Mouse (Mus musculus) macrophage (primary cell): Measurements from ENCODE around the gene Sgpl1. TPM values are rescaled to one million over a fixed set of nuclear protein-coding genes. Genes with fewer than 3 reads are reported as not detected.
A peak's percentile ranks its signal among the peaks of the same experiment; 100 is the strongest.

ENCODE experiments used
- H3K27ac ChIP-seq: fragments of 350-480 bp; formaldehyde crosslinking; 2 replicates; pipeline ENCODE4 v1.9.0; 2021
- H3K36me3 ChIP-seq: fragments of 350-480 bp; formaldehyde crosslinking; 2 replicates; pipeline ENCODE4 v1.9.0; 2021; ENCODE audit errors: inconsistent target
- H3K4me3 ChIP-seq: fragments of 350-480 bp; formaldehyde crosslinking; 2 replicates; pipeline ENCODE4 v1.9.0; 2021; ENCODE audit errors: inconsistent target
- H3K79me2 ChIP-seq: fragments of 350-480 bp; formaldehyde crosslinking; 2 replicates; pipeline ENCODE4 v1.9.0; 2021; ENCODE audit errors: inconsistent target
- WGBS: methylation state at CpG from one replicate; pipeline ENCODE4 v1.1.7; 2026; ENCODE audit warnings: inconsistent platforms; ENCODE audit not compliant: missing documents; 5-methylcytosine and 5-hydroxymethylcytosine counted together
- polyA plus RNA-seq: library from polyadenylated mRNA; stranded (reverse); fragments of 250-400 nt; gene quantifications from 3 replicates; pipeline ENCODE4 v1.2.4, GENCODE M21; 2018; ENCODE audit warnings: inconsistent platforms
- total RNA-seq, 78 experiments: library from RNA; depleted of rRNA; stranded (reverse); fragments of 250-400 nt; gene quantifications; 1 replicate in 9 of 78; 2 replicates in 24 of 78; 3 replicates in 43 of 78; 4 replicates in 2 of 78; pipeline ENCODE4 v1.2.4; 2018; ENCODE audit warnings: inconsistent platforms in 56 of 78

The Sgpl1 gene
- total RNA-seq (2018; cell fraction: chromatin; rRNA removed): 1,000 to 10,000 TPM in 12 of 26 experiments, 100 to 1,000 TPM in 14; 593 to 1,667 (median 878) TPM
- 100 to 1,000 TPM; 276 to 599 (median 411) TPM for total RNA-seq (2018; cell fraction: cytosol; rRNA removed)
- total RNA-seq (2018; cell fraction: nucleus; rRNA removed): 1,000 to 10,000 TPM in 5 of 26 experiments, 100 to 1,000 TPM in 21; 488 to 1,150 (median 792) TPM
- polyA plus RNA-seq: 300 to 430 TPM (median 368 TPM) in 3 replicates

DNA sequence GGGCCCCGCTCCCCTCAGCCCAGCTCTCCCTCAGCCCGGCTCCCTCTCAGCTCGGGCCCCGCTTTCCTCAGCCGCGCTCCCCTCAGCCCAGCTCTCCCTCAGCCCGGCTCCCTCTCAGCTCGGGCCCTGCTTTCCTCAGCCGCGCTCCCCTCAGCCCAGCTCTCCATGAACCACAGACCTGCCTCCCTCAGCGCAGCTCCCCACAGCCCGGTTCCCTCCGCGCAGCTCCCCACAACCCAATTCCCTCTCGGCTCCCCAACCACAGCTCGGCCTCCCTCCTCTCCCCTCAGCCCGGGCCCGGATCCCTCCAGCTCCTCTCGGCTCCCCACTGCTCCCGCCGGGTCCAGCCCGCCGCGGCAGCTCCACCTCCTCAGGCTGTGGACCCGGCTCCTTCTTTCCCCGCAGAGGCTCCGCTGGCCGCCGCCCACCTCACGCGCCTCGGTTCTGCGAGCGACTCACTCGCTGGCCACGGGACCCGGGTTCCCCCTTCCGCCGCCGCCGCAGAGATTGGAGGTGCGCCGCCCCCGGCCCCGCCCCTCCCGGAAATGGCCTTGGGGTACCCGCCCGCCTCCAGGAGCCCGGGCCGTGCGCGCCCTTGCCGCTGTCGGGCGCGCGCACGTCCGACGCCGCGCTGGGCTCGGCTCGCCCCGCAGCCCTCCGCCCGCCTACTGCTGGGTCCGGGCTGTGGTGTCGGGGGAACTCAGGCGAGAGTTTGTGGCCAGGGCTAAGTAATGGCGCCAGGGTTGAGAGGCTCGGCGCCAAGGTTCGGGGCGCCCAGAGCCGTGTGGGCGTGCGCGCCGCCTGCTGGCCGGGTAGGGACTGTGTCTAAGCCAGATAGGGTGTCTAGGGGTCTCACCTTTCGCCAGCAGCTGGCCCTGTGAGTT is at the start of gene Sgpl1:
Gene Sgpl1, minus strand, starts transcription at position 547 of the 884 bp plus-strand sequence.
- Histone ChIP-seq H3K27ac (peak within 1 kb of the TSS; percentile 75), H3K79me2 (peaks cover 45% of the 10 kb centered on the region), H3K36me3 (no peaks in the 10 kb centered on the region; the same call in 1 of the 2 replicates), H3K4me3 (peak within 1 kb of the TSS; percentile 49)
- WGBS: 1% methylated on average over 69 of the region's 82 CpGs

DNA sequence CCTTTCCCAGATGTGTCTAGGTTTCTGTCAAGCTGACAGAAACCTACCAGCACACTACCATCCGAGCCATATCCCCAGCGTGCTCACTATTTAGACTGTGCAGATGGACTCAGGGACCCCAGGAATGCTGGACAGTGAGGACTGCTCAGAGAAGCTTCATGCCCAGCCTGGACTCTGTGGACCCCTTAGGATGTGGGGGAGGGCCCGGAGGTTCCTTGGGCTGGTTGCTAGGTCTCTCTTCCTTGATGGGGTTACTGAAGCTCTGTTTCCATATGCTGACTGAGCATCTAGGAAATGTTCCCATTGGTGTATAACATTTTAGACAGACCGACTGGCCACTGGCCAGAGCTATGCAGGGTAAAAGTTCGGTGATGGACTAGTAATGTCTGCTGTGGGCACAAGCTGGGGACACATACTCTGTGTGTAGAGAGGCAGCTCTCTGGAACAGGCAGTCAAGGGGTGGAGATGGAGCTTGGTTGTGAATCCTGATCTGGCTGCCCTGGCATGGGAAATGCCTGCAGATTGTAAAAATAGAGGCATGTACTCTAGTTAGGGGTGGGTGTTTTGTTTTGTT is 48.3 kb upstream of the Sgpl1 start:
- 90% methylated on average over 4 of the region's 5 CpGs for WGBS
- Histone ChIP-seq H3K79me2 (no peaks in the 10 kb centered on the region), H3K27ac (no peak overlapping the region), H3K4me3 (no peak overlapping the region), H3K36me3 (no peaks in the 10 kb centered on the region)

DNA sequence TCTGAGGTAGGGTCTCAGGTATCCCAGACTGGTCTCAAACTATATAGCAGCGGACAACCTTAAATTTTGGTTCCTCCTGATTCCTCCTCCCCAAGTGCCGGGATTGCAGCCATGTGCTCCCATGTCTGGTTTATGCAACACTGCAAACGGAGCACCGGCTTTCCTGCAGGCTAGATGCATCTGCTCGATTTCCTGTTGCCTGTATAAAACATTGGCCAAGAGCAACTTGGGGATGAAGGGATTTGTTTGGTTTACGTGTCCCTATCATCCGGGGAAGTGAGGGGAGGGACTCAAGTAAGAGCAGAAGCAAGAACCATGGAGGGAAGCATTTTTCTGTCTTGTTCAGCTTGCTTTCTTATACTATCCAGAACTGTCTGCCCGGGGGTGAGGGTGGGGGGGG is 47.7 kb upstream of the Sgpl1 start:
- no peaks in the 10 kb centered on the region for H3K79me2 ChIP-seq
- no peaks in the 10 kb centered on the region for H3K36me3 ChIP-seq
- H3K27ac ChIP-seq: no peak overlapping the region
- no peak overlapping the region for H3K4me3 ChIP-seq
- WGBS: 90% methylated on average over 8 of the region's 8 CpGs

DNA sequence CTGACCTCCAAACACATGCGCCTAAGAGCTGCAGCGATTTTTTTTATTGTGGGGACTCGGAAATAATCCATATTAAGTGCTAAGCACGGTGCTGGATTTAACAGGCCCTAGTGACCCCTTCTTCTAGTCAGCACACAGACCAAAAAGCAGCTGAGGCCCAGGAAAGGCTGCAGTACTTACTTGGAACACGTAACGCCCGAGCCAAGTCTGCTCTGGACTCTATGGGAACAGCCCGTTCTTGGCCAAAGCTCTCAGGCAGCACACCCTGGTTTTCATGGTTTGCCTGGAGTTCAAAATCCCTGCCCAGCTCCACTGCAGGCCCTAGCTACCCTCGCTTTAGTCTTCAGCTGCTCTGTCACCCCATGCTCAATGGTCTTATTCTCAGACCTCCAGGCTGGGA is 47.1 kb upstream of the Sgpl1 start:
- H3K27ac ChIP-seq: no peak overlapping the region
- H3K36me3 ChIP-seq: no peaks in the 10 kb centered on the region
- H3K79me2 ChIP-seq: no peaks in the 10 kb centered on the region
- 88% methylated on average over 9 of the region's 9 CpGs for WGBS
- H3K4me3 ChIP-seq: no peak overlapping the region

DNA sequence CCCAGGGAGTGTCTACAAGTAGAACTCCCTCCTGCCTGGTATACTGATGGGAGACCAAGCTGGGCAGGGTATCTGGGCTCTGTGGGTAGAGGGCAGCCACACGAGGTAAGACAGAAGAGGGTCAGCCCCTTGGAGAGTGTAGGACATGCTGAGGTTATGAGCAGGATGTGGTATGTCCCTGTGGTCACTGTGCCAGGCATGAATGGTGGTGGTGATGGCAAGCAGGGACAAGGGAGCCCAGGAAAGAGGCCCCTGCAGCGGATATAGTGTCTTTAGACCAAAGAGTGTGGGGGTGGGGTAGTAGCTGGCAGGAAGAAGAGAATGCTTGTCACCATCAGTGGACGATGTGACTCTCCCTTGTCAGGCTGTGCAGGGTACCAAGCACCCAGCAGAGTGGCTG is 40.5 kb upstream of the Sgpl1 start:
- Histone ChIP-seq H3K4me3 (no peak overlapping the region), H3K79me2 (no peaks in the 10 kb centered on the region), H3K27ac (no peak overlapping the region), H3K36me3 (no peaks in the 10 kb centered on the region)
- WGBS: 8% methylated on average over 3 of the region's 3 CpGs

DNA sequence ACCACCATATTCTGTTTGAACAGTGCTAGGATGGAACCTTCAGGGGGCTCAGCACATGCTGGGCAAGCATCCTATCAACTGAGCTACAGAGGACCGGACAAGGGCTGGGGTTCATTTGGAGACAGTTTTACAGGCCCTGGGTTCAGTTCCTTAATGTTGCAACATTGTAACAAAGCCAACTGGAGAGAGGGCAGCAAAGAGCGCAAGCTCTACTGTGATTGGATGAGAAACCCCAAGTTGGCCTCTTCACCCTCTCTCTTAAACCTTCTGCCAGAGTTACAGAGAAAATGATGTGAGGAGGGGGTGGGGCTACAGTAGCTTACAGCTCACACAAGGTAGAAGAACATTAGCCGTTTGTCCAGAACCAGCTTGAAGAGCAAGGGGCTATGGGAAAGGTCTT is 39.5 kb upstream of the Sgpl1 start:
- WGBS: 64% methylated on average over 3 of the region's 3 CpGs
- no peak overlapping the region for H3K4me3 ChIP-seq
- H3K36me3 ChIP-seq: no peaks in the 10 kb centered on the region
- H3K27ac ChIP-seq: no peak overlapping the region
- no peaks in the 10 kb centered on the region for H3K79me2 ChIP-seq

DNA sequence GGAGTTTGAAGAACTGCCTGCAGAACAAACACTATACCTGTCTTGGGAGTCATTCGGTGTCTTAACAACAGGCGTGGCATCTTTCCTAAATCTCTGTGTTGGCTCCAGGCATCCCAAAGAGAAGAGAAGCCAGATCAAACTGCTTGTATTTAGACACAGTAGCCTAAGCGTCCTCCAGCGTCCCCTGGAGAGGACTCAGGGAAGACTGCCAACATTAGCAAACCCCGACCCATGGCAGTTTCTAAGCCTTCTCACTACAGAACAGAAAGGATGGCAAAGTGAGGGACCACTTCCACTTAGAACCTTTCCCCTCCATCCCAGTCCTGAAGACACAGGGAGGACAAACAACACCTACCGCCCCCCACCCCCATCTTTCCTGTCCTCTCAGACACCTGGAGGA is 32.4 kb upstream of the Sgpl1 start:
- Histone ChIP-seq H3K79me2 (no peaks in the 10 kb centered on the region), H3K27ac (no peak overlapping the region), H3K36me3 (no peaks in the 10 kb centered on the region), H3K4me3 (no peak overlapping the region)
- WGBS: 78% methylated on average over 6 of the region's 6 CpGs

DNA sequence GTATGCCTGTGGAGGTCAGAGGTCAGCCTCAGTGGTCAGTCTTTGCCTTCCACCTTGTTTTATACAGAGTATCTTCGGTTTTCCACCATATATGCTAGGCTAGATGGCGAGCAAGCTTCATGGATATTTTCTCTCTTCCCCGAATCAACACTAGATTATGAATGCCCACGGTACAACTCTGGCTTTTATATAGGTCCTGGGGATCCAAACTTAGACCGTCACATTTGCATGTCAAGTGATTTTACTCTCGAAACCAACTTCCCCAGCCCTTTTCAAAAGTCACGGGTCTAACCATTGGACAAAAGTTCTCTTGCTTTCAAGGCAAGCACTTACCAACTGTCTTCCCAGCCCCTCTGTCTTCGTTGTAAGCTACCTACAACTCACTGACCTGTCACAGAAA is 31.2 kb upstream of the Sgpl1 start:
- 89% methylated on average over 8 of the region's 8 CpGs for WGBS
- Histone ChIP-seq H3K27ac (no peak overlapping the region), H3K4me3 (no peak overlapping the region)

DNA sequence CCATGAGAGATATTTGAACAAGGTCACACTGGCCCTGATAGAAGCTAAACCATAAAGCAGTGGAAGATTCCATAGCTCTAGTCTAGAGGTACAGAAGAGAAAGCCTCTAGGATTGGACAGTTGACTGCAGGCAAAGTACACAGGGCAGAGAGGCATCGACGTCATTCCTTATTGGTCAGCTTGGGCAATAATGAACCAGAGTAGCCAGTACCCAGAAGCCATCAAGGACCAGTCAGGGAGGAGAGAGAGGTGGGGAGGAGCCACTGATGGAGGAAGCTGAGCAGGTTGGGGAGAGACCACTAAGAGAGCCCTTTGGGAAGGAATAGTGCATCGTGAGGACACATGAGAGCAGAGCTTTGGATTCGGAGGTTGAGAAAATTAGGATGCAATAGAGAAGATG is 30.2 kb upstream of the Sgpl1 start:
- 98% methylated on average over 4 of the region's 4 CpGs for WGBS
- H3K36me3 ChIP-seq: no peaks in the 10 kb centered on the region
- no peak overlapping the region for H3K27ac ChIP-seq
- H3K4me3 ChIP-seq: no peak overlapping the region
- no peaks in the 10 kb centered on the region for H3K79me2 ChIP-seq

More for the DNA sequence above, 31.2 kb upstream of the Sgpl1 start:
- Histone ChIP-seq H3K36me3 (no peaks in the 10 kb centered on the region), H3K79me2 (no peaks in the 10 kb centered on the region)

DNA sequence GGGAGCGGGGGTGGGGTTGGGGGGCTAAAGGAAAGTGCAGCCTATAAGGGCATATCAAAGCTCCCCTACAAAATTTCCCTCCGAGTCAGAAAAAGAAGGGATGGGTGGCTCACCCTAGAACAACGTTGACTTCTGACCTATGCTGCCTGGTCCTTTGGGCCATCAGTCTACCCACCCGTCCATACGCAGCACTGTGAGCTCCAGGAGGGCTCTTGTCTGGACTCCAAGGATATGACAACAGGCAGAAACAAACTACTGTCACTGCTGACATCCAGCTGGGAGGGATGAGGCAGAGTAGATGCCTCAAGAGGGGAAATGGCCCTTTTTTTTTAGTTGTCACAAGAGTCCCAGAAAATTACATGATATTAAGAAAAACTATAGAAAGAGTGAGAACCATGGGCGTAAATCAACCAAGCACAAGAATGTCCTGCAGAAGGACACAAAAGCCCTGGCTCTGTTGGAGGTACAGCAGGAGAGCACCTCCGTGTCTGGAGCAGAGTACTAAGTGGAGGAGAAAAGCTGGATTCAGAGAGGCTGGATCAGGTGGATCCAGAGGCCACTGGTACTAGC is 28.8 kb upstream of the Sgpl1 start:
- H3K27ac ChIP-seq: no peak overlapping the region
- H3K4me3 ChIP-seq: no peak overlapping the region
- no peaks in the 10 kb centered on the region for H3K36me3 ChIP-seq
- no peaks in the 10 kb centered on the region for H3K79me2 ChIP-seq
- WGBS: 71% methylated on average over 7 of the region's 7 CpGs

DNA sequence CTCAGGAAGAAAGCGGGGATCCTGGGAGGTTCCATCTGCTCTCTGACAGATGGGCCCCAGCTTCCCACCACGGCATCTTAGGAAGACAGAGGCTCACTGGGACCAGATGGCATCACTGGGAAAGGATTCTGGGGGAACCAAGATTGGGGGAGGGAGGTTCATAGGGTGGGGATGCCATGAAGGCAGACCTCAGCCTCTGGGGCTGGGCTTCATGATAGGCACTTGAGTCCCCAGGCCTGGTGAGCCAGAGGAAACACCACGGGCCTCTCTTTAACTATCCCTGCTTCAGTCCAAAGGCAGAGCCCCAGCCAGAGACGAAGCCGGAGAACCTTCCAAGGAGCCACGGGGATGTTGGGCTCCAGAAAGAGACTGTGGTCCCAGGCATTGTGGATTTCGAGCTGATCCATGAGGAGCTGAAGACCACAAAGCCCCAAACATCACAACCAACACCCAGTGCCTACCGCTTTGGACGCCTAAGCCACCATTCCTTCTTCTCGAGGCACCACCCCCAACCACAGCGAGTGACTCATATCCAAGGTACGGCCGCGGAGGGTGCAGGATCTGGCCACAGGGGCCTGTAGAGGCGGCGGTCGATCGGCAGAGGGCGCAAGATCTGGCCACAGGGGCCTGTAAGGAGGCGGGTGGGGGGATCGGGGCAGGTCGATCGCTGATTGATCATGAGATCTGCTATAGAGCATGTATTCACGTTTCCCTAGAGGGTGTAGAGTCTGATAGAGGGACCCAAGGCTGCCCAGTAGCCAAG is 28.1 kb upstream of the Sgpl1 start:
- 18% methylated on average over 24 of the region's 24 CpGs for WGBS
- H3K79me2 ChIP-seq: no peaks in the 10 kb centered on the region
- no peak overlapping the region for H3K4me3 ChIP-seq
- no peaks in the 10 kb centered on the region for H3K36me3 ChIP-seq
- H3K27ac ChIP-seq: no peak overlapping the region

DNA sequence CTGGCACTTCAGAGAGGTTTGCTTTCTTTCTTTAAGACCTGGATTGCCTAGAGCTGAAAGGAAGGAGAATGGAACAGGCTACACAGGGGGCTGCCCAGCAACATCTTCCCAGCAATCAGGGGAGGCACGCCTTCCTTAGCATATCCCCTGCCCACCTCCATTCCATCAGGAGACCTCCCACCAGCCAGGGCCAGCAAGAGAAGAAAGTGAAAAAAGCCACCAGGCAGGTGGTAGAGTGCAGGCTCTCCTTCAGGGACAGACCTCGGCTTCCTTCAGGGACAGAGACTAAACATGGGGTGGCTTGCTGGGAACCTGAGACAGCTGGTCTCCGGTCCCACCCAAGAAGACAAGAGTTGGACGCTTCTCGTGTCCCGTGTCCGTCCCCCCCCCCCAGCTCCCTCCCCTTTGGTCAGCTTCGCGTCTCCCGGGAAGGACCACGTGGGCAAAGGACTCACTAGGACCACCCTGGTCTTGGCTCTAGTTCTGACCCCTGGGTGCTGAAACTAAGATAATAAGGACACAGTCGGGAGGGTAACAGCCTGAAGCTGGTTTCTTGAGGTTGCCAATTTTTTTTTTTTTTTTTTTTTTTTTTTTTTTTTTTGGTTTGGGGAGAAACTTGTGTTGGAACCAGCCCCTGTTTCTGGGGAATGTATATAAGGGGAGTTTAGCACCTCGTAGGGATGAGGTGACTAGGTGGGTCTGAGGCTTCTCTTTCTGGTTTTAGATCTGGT is 27.4 kb upstream of the Sgpl1 start:
- Histone ChIP-seq H3K4me3 (no peak overlapping the region), H3K79me2 (no peaks in the 10 kb centered on the region), H3K36me3 (no peaks in the 10 kb centered on the region), H3K27ac (no peak overlapping the region)
- WGBS: 69% methylated on average over 9 of the region's 13 CpGs

DNA sequence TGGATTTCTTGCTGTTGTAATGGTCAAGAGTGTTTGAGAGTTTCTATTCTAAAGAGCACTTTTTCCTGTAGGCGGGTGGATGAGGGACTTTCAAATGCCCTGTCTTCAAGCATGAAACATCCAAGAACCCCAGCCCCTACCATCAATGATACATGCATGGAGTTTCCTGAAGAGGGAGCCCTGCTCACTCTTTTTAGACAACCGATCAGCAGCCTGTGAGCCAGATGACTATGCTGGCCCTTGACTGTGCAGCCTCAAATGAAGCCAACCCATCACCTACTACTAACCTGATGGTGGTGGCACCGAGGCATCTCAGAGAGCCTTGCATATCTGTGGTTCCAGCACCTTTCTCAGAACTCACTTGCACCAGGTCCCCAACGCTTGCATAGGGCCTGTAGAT is 25.0 kb upstream of the Sgpl1 start:
- Histone ChIP-seq H3K36me3 (no peaks in the 10 kb centered on the region), H3K4me3 (no peak overlapping the region), H3K79me2 (no peaks in the 10 kb centered on the region), H3K27ac (no peak overlapping the region)
- 85% methylated on average over 4 of the region's 4 CpGs for WGBS

DNA sequence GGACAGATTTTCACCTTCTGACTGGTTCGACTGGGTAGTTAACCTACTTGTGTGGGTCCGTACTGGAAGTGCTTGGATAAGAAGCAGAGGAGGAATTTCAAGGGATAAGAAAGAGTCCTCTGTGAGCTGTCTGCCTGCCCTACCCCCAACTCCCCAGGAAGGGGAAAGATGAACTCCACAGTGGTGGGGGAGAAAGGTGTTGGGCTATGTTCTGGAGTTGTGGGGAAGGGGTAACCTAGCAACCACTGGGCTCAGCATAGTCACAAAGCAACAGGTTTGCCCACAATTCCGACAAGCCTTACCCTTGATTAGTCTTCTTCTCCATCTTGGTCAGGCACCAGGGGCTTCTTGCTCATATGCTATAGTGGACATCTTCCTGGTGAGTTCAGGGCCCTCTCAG is 24.2 kb upstream of the Sgpl1 start, which contains the start of gene Tbata:
Gene Tbata, plus strand, starts transcription at position 301 of the 400 bp plus-strand sequence.
- no peak within 1 kb of the TSS for H3K4me3 ChIP-seq
- H3K27ac ChIP-seq: no peak within 1 kb of the TSS
- 81% methylated on average over 3 of the region's 3 CpGs for WGBS
- H3K79me2 ChIP-seq: no peaks in the 10 kb centered on the region
- H3K36me3 ChIP-seq: no peaks in the 10 kb centered on the region
